Mouse (Mus musculus): ENCODE results near the gene Cers5. TPM values are rescaled to one million over a fixed set of nuclear protein-coding genes. Genes with fewer than 3 reads are reported as not detected.
"Not testable (repeated sequence)": the region's sequence is repeated elsewhere in the genome, so short reads cannot be mapped to it uniquely, and the experiment has no call there.

Cers5 gene
- total RNA-seq, 2 experiments from 2014 or later, result 40.8 to 53.7 TPM

- no peak for DNase-seq (ENCODE audit: low spot score in 2 of 2)
Measured at GRCm38 (mm10) chr15:99711491-99711890, 61.2 kb downstream of the Cers5 start.

- DNase-seq (ENCODE audit: low spot score in 2 of 2), result no peak
Measured at GRCm38 (mm10) chr15:99710221-99711190, 62.2 kb downstream of the Cers5 start.

- no peak for DNase-seq (ENCODE audit: low spot score in 2 of 2)
Measured at GRCm38 (mm10) chr15:99708176-99708575, 64.5 kb downstream of the Cers5 start.

DNA sequence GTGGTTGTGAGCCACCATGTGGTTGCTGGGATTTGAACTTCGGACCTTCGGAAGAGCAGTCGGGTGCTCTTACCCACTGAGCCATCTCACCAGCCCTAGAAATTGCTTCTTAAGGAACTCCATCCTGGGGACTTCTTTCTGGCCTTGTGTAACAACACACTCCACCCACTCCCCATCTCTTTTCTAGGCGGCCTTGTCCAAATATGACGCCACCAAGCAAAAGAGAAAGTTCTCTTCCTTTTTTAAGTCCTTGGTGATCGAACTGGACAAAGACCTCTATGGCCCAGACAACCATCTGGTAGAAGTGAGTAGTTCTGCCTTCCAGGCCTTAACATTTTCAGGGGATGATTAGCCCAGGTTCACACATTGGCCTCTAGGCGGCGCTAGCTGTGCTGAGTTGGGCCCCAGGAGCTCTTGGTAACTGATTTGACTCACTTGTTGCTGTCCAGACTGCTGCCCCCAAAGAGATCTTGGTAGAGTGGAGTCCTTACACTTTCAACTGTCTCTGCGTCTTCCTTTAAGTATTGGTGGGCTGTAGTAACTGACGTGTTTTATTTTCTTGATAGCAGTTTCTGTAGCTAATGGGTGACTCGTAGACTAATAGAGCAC, 67.1 kb downstream of the Cers5 start, which contains the start of gene Gm17349:
Gene Gm17349 (minus strand): TSS at position 51 of the 609 bp plus-strand sequence.
- peak in 1 of 2 experiments; percentile 65 for DNase-seq (ENCODE audit: low spot score in 2 of 2)

- DNase-seq (ENCODE audit: low spot score in 2 of 2), result peak in 1 of 2 experiments; percentile 36
Measured at GRCm38 (mm10) chr15:99704881-99705280, 67.8 kb downstream of the Cers5 start.

DNA sequence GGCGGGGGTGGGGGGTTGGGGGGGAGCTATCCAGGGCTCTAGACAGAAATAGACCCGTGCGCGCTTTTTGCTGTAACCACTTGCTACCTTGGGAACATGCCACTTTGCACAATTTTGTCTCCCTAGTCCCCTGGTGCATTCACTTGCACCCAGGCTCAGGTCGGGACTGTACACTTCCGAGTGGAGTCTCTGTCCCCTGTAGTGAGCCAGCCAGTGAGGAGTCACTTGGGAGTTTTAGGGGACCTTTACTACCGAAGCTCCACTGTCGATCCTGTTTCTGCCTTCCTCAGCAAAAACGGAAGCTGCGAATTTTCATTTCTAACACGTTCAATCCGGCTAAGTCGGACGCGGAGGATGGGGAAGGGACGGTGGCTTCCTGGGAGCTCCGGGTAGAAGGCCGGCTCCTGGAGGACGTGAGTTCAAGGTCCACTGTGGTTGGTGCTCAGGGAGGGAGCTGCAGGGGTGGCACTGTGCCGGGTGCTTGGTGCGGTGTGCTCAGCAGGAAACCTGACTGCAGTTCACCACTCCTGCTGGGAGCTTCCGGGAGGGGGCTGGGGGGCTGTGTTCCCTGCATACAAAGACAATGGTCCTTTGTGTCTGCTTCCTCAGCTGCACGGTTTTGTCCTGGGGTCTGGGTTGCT, 68.5 kb downstream of the Cers5 start:
- DNase-seq (ENCODE audit: low spot score in 2 of 2), result peak in 1 of 2 experiments; percentile 30

DNA sequence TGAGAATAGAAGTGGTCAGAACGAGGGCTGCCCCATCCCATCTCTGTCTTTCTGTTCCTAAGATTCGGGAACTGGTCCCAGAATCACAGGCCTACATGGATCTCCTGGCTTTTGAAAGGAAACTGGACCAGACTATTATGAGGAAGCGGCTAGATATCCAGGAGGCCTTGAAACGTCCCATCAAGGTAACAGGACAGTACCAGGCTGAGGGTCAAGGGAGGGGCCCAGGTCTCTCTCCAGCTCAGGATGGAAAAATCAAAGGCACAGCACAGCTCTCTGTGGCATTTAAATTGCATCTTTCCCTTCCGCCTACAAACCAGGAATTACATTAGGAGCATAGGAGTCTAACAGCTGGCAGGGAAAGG, 69.0 kb downstream of the Cers5 start:
- DNase-seq (ENCODE audit: low spot score in 2 of 2), result no peak

- no peak for DNase-seq (ENCODE audit: low spot score in 2 of 2)
Measured at GRCm38 (mm10) chr15:99703104-99703503, 69.6 kb downstream of the Cers5 start.

GRCm38 (mm10) chr15:99701999-99702900, 70.4 kb downstream of the Cers5 start, which contains the start of gene Smarcd1:
TSS of gene Smarcd1 (plus strand) at chr15:99702129.
- DNase-seq (ENCODE audit: low spot score in 2 of 2), result peak; percentile 96 to 97

GRCm38 (mm10) chr15:99701640-99701998, 71.1 kb downstream of the Cers5 start:
- not testable (repeated sequence) for DNase-seq (ENCODE audit: low spot score in 2 of 2)

DNA sequence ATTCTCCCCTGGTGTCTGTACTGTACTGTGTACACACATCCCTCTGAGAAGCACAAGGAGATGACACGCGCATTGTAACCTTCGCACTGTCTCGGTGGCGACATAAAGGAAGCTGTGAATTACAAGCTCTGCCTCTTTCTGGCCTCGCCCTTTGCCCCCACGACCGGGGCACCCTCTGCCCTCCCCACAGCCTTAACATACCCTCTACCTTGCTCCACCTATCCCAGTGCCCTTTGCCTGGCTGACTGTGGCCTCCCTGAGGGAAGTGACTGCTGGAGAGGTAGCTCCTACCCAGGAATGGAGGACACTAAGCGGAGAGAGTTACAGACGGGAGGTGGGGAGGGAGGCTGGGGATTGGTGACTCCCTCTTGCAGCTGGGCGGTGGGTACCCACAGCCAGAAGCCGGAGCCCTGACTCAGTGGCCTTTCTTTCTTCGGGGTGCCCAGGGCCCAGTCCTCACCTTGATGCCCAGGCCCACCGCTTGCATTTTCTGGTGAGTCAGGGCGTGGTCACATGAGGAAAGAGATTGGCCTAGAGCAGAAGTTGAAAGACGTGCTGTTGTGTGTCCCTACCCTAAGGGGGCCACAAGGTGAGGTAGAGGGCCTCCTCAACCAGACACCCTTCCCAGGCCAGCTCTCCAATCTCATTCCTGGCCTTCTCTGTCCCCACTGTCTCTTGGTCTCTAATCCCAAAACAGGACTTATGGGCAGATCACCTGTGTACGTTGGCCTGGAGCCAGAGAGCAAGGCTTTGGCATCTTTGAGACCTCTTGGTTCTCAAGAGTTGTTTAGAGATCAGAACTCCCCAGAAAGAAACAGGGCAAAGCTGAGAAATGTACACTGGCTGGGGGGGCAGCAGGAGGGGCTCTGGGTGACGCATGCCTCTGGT, 72.2 kb downstream of the Cers5 start:
- no peak for DNase-seq (ENCODE audit: low spot score in 2 of 2)

DNA sequence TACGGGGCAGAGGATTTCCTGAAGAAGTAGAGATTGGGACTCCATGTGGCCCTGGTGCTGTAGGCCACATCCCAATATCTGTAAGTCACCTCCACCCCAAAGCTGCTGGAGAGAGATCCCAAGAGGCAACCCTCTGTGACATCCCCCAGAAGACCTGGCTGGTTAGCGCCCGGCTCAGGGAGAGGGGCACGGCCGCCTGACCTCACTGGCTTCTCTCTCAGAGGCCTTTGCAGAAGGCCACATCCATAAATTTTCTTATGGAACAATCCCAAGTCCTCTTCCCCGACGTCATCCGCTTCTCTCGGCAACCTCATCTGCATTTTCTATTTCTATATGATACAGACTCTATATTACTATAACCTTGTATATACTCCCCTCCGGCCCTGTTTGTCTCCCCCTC, 73.0 kb downstream of the Cers5 start:
- peak in 1 of 2 experiments; percentile 32 for DNase-seq (ENCODE audit: low spot score in 2 of 2)

DNA sequence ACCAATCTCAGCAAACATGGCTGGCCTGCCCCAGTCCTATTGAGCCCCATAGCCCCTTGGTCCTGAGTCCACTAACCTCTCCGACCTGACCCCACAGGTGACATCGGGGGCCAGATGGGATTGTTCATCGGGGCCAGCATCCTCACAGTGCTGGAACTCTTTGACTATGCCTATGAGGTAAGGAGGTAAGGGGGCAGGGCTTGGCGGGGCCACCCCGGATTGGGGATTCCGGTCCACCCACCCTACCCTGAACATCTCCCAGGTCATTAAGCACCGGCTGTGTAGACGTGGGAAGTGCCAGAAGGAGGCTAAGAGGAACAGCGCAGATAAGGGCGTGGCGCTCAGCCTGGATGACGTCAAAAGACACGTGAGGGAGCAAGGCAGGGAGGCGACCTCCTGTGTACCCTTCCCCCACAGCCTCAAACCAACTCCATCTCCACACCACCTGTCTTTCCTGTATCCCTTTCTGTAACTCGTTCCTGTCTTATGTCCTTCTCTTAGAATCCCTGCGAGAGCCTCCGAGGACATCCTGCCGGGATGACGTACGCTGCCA, 74.1 kb downstream of the Cers5 start:
- DNase-seq (ENCODE audit: low spot score in 2 of 2), result no peak

- DNase-seq (ENCODE audit: low spot score in 2 of 2), result no peak
Measured at GRCm38 (mm10) chr15:99697309-99697708, 75.4 kb downstream of the Cers5 start.

DNA sequence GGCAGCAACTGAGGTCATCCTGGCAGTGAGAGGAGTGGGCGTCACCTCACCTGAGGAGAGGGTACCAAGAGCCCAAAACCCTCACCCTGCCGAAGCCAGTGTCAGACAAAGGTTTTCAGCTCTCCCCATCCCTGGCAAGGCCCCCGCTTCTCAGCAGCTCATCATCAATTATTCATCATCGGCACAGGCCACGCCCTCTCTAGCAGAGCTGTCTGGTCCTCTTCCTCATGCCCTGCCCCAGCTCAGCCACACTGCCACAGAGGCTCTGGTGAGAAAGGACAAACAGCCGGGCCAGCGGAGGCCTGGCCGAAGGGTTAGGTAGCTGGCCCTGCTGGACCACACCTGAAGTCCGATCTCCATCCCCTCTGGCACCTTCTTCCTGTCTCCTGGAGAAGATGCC, 80.7 kb downstream of the Cers5 start:
- DNase-seq (ENCODE audit: low spot score in 2 of 2), result no peak

DNA sequence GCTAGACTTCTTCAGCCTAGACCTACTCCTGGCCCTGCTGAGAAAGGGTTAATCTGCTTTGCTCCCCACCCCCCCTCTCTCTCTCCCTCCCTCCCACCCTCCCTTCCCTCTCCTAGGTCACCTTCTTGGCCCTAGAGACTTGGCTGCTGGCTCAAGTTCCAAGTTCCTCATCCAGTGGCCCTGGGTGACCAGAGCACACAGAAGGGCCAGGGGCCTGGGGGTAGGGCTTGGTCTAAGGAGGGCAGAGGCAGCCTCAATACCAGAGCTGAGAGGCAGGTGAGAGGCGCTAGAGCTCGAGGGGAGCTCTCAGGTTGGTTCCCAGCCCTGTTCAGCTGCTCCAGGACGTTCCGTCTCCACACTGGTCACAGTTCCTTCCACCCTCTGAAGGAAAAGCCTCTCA, 81.8 kb downstream of the Cers5 start:
- DNase-seq (ENCODE audit: low spot score in 2 of 2), result no peak

DNA sequence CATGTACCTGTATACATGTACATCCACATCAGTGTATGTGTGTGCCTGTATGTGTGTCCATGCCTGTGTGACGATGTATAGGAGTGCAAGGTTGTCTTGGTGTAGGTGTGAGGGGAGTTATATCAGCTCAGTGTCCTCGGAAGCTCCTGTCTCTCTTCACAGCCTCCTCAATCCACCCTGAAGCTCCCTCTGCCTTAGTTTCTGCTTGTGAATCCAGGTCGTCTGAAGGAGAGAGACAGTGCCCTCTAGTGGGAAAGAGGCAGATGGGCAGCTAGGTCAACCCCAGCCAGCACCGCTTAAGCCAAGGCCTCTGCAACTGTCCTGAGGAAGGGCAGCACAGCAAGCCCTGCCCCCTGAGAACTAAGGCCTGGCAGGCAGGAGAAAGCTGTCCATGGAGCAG, 84.0 kb downstream of the Cers5 start:
- DNase-seq (ENCODE audit: low spot score in 2 of 2), result no peak
